Mouse (Mus musculus) brain, embryonic 14.5 days (tissue): ENCODE data around the gene Gm49361. TPM values are rescaled to one million over a fixed set of nuclear protein-coding genes. Genes with fewer than 3 reads are reported as not detected.

Experiments
- DNase-seq: peaks from one replicate; pipeline ENCODE4 v3.0.0-alpha.2; 2011; ENCODE audit warnings: low read depth
- CTCF ChIP-seq: fragments of 200-500 bp; IDR thresholded peaks from 2 replicates; pipeline ENCODE4 v1.5.1; 2012; ENCODE audit warnings: inconsistent platforms, mild to moderate bottlenecking, moderate library complexity, borderline replicate concordance; ENCODE audit not compliant: insufficient read depth, insufficient read length; ENCODE audit errors: extremely low read depth
- POLR2A ChIP-seq: fragments of 200-500 bp; IDR thresholded peaks from 2 replicates; pipeline ENCODE4 v1.6.1; 2012; ENCODE audit warnings: mild to moderate bottlenecking, inconsistent platforms, borderline replicate concordance; ENCODE audit not compliant: poor library complexity, insufficient read depth, insufficient read length, severe bottlenecking; ENCODE audit errors: extremely low read depth
- polyA plus RNA-seq: library from polyadenylated mRNA; depleted of rRNA; stranded (reverse); fragments of >200 nt; gene quantifications from 2 replicates; pipeline ENCODE4 v1.2.3, GENCODE M21; 2012

The Gm49361 gene
- polyA plus RNA-seq, 1 experiment = not detected

DNA sequence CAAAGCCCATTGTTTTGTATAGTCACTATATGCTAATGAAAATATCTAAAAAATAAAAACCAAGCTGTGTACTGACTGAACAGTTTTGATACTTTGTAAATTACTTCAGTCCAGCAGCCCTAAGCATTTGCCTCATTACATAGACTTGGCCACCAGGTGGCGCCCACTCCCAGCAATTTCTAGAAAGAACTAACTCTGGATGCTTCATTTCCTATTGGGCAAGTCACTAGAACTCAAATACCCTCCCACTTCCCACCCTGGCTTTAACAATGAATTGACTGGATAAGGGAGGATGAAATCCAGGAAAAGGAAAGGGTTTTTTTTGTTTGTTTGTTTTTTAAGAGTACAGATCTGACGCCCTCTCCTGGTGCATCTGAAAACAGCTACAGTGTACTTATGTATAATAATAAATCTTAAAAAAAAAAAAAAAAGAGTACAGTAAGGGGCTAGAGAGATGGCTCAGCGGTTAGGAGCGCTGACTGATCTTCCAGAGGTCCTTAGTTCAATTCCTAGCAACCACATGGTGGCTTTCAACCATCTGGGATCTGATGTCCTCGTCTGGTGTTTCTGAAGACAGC is 65.9 kb downstream of the Gm49361 start:
- DNase-seq = peak; percentile 95
- no peak for TF ChIP-seq POLR2A
- peak; percentile 86 for TF ChIP-seq CTCF

- TF ChIP-seq CTCF (no peak), POLR2A (no peak)
- no peak for DNase-seq
These were observed 66.4 kb downstream of the Gm49361 start for GRCm38 (mm10) chr14:57679523-57679922.

- peak; percentile 16 for DNase-seq
- TF ChIP-seq POLR2A (no peak), CTCF (no peak)
These were observed 70.4 kb downstream of the Gm49361 start for GRCm38 (mm10) chr14:57675481-57675880.

GRCm38 (mm10) chr14:57665628-57665950 is 80.3 kb downstream of the Gm49361 start:
- TF ChIP-seq CTCF = no peak
- TF ChIP-seq POLR2A = no peak
- no peak for DNase-seq

- peak; percentile 79 for TF ChIP-seq POLR2A
- peak; percentile 32; the same call in 1 of the 2 replicates for TF ChIP-seq CTCF
- peak; percentile 92 for DNase-seq
These were observed 80.9 kb downstream of the Gm49361 start, which contains the start of gene Xpo4 for GRCm38 (mm10) chr14:57664822-57665627. Gene Xpo4, minus strand, starts transcription at chr14:57665430.

- DNase-seq = no peak
- TF ChIP-seq CTCF (no peak), POLR2A (no peak)
These were observed 81.5 kb downstream of the Gm49361 start for GRCm38 (mm10) chr14:57664311-57664821.

DNA sequence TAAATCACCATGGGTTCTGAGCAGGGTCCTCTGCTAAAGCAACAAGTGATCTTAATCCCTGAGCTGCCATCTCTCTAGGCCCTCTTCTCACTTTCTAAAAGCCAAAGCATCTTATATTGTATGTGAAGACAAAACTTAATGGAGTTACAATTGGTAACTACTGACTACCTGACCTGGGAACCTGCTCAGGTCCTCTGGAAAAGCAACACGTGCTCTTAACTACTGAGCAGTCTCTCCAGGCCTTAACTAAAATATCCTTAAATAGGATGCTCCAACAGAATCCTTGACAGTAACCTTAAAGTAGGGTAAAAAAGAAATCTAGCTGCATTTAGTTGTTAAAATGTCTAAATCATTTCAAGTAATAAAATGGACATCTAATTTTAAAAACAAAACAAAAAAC is 82.3 kb downstream of the Gm49361 start:
- no peak for DNase-seq
- TF ChIP-seq CTCF = no peak
- TF ChIP-seq POLR2A = no peak

DNA sequence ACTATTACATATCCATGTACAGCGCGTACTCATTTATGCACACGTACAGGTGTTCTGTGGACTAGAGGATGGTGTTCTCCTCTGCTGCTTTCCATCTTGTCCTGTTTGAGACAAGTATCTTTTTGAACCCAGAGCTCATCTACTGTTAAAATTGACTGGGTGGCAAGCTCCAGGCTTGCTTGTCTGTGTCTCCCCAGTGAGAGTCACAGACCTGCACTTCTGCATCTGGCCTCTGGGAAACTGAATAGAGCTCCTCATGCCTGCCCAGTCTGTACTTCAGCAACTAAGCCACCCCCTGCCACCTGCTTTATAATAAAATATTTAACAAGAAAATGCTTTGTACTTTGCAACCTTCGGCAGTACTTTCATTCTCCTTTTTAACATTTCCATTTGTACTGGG is 87.6 kb downstream of the Gm49361 start:
- no peak for TF ChIP-seq POLR2A
- TF ChIP-seq CTCF = 0 out of 2 replicates have a peak, but pooled peaks have one; percentile 3
- no peak for DNase-seq

DNA sequence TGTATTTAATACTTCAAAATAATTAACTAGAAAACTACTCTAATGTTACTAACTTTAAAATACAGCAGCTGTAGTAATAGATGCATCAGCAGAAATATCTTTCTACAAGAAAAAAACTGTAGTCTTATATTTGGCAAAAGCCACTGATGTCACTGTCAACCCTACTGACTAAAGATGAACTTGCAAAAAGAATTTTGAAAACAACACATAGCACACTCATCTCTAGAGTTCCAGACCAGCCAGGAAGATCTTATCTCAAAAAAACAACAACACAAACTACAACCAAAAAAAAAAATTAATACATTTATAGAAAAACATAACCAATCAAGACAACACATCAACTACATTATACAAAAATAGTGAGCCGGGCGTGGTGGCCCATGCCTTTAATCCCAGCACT is 88.4 kb downstream of the Gm49361 start:
- no peak for DNase-seq
- no peak for TF ChIP-seq CTCF
- TF ChIP-seq POLR2A = no peak

GRCm38 (mm10) chr14:57656519-57656918 is 89.4 kb downstream of the Gm49361 start:
- DNase-seq = peak; percentile 26

DNA sequence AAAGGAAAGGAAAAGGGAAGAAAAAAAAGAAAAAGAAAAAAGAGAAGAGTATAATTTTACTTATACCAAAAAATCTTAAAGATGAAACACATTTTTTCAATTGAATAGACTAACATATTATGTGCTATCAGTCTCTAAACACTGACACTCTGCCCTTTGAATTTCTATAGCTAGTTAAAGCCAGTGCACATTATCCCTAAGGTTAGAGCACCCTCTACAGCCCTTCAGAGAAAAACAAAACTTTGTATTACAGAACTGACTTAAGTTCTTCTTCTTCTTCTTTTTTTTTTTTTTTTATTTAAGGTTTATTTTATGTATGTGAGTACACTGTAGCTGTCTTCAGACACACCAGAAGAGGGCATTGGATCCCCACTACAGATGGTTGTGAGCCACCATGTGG is 96.4 kb downstream of the Gm49361 start:
- peak; percentile 42 for DNase-seq
- no peak for TF ChIP-seq POLR2A
- no peak for TF ChIP-seq CTCF

DNA sequence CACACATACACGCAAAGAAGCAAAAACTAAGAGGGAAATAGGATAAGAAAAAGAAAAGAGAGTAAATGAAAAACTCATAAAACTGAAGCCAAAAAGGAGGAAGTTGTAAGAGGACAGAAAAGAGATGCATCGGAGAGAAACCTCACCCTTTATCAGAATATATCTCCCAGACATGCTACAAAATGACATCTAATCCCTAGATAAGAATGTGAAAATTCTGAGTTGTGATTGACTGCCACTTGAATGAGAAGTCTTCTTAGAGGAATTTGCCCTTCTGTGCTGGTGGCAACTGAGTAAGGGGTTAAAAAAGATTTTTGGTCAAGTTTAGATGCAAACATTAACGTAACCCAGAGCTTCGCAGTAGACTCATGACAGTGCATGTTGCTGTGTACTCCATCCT is 99.7 kb downstream of the Gm49361 start:
- TF ChIP-seq POLR2A (no peak), CTCF (no peak)
- no peak for DNase-seq

DNA sequence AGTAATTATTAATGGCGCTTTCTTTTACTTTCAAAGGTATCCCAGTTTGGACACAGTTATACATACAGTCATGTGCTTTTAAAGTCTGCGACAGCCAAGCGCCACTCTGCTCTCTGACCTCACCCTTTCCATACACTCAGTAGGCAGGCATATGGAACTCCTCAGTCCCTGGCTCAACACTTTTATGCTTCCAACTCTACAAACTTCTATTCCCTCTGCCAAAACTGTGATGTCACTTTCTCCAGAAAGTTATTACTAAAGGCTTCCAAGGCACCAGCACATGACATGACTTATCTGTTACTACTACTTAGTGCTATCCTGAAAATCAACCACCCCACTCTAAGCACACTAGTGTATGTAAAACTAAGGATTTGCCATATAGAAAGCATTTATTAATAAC is 106.8 kb downstream of the Gm49361 start:
- no peak for TF ChIP-seq CTCF
- TF ChIP-seq POLR2A = no peak
- no peak for DNase-seq
